Mouse (Mus musculus): ENCODE results near the gene Cap2.
A peak's percentile ranks its signal among the peaks of the same experiment; 100 is the strongest.

The Cap2 gene

DNA sequence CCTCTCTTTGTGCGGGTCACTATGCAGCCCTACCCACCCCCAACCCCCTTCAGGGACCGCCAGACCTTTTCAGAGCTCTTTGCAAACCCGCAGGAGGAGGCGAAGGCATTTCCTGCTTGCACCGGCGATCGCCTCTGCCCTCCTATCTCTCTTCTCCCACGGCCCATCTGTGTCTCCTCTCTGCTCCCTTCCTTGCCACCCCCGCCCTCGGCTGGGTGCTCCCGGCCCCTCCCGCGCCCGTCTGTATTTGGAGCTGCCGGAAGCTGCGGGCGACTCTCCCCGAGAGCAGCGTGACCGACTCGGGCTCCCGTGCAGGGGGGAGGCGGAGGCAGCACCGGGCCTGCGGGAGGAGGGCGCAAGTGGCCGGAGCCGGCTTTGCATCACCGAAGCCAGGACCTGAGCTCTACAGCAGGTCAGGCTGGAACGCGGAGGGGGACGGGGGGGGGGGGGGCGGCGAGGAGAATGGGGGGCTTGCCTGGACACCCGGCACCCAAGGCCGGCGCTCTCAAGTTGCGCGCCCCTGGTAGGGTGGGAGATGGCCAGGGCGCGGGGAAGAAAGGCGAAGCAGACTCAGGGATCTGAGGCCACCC, at the start of gene Cap2:
Gene Cap2 (plus strand): TSS at position 49 of the 590 bp plus-strand sequence.
- DNase-seq (ENCODE audit: low read depth, low spot score) = peak; percentile 37

GRCm38 (mm10) chr13:46459546-46459945, 42.1 kb upstream of the Cap2 start:
- no peak for DNase-seq (ENCODE audit: low read depth, low spot score)

- no peak for DNase-seq (ENCODE audit: low read depth, low spot score)
Observed at GRCm38 (mm10) chr13:46462280-46462679, 39.4 kb upstream of the Cap2 start.

DNA sequence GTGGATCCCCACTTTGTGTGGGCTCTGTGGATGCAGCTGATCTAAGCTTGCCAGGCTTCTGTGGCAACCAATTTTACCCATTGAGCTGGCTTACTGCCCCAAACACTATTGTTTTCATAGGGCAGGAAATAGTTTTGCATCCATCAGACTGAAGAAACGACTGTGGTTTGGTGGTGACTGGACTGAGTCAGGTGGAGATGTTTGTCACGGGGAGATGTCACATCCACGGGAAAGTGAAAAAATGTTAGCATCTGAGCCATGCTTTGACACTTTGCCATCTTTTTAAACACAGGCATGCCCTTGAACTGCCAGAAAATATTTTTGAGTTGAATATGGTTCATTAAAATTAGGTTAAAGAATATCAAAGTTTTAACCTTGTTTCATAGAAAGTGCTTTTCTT, 37.9 kb upstream of the Cap2 start:
- no peak for DNase-seq (ENCODE audit: low read depth, low spot score)

- no peak for DNase-seq (ENCODE audit: low read depth, low spot score)
Observed at GRCm38 (mm10) chr13:46468251-46468650, 33.4 kb upstream of the Cap2 start.

- no peak for DNase-seq (ENCODE audit: low read depth, low spot score)
Observed at GRCm38 (mm10) chr13:46469536-46469935, 32.1 kb upstream of the Cap2 start.

- no peak for DNase-seq (ENCODE audit: low read depth, low spot score)
Observed at GRCm38 (mm10) chr13:46481271-46481670, 20.4 kb upstream of the Cap2 start.

- DNase-seq (ENCODE audit: low read depth, low spot score) = no peak
Observed at GRCm38 (mm10) chr13:46485605-46486004, 16.0 kb upstream of the Cap2 start.

GRCm38 (mm10) chr13:46488166-46488565, 13.5 kb upstream of the Cap2 start:
- no peak for DNase-seq (ENCODE audit: low read depth, low spot score)

DNA sequence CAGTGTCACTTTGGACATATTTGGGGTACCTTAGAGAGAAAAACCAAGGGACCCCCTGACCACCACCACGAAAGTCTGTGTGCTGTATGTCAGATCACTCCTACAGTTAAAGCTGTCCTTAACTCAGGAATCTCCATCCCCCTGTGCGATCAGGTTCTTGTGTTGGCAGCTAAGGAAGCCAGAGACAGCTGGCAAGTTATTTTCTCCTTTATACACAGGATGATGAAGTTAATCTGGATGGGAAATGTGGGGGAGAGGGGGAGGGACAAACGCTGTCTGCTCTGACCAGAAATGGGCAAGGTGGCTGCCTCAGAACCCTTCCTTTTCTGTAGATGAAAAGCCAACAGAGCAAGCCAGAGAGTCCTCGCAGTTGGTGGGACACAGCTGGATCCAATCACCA, 11.0 kb upstream of the Cap2 start:
- no peak for DNase-seq (ENCODE audit: low read depth, low spot score)

DNA sequence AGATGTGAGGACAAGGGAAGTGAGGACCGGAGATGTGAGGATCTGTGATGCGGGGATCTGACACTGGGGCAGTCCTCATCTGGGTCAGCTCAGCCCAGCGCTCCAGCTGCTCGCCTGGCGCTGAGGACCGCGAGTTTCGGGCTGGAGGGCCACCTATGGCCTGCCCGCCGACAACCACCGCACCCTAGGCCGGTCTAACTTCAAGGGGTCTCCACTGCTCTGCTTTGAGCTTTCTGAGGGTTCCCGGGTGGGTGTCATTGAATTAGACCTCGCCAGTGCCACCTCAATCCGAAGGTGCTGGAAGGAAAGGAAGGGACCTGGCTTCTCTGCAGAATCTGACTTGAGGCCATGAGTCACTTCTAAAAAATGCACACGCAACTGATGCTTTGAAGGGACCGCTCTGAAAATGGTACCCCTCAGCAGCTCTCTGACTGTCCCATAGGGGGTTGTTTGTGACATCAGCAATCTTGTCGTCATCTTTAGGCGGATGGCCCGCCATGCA, 793 bp downstream of the Cap2 start:
- peak; percentile 31 for DNase-seq (ENCODE audit: low read depth, low spot score)

DNA sequence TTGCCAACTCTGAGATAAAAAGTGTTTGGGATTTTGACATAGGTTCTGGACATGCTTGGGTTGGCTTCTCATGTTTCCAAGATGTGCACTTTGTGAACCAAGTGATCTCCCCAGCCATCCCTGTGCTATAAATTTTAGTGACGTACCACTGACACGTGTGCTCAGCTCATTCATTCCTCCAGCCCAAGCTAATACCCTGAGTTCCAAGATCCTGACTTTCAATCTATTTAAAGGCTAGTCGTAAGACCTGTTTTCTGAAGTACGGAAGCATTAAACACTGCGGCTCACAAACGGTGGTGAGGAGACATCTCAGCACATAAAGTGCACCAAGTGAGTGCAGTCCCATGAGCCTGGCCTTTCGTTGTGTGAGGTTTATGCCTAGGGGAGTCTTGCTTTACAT, 6.3 kb downstream of the Cap2 start:
- DNase-seq (ENCODE audit: low read depth, low spot score) = no peak

- DNase-seq (ENCODE audit: low read depth, low spot score) = no peak
Observed at GRCm38 (mm10) chr13:46508823-46509222, 7.2 kb downstream of the Cap2 start.

DNA sequence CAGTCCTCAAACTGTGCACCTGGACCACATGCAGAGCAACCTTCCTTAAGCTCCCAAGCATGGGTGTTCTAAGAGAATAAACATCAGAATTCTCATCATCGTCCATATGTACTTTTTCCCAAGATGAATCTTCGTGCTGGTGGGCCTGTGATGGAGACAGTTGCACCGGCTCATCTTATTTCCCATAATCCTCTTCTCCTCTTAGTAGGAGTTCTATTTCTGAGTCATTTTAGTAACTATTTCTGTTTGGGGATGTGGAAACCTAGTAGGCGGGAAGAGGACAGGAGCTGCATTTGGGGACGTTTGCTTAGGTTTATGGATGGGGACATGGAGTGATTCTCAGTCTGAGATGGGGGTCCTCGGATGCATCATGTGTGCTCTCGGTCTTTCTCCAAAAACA, 8.8 kb downstream of the Cap2 start:
- no peak for DNase-seq (ENCODE audit: low read depth, low spot score)

- DNase-seq (ENCODE audit: low read depth, low spot score) = no peak
Observed at GRCm38 (mm10) chr13:46514484-46514883, 12.8 kb downstream of the Cap2 start.

GRCm38 (mm10) chr13:46515120-46515523, 13.5 kb downstream of the Cap2 start:
- DNase-seq (ENCODE audit: low read depth, low spot score) = no peak

DNA sequence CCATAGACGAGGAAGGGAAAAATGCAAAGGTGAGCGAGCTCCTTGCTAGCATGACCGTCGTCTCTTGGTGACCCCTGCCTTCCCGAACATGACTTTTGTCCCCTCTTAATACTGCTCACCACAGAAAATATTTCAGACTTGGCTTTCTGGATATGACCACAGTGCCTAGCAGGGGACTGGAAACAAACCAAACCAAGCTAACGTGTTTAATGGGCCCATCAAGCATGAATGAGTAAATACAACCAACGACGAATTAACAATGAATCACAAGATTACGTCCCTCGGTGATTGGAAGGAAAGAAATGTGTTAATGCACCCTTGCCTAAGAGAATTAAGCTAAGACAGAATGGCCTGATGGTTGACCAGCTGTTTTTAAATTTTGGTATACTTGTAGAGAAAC, 13.9 kb downstream of the Cap2 start:
- no peak for DNase-seq (ENCODE audit: low read depth, low spot score)

DNA sequence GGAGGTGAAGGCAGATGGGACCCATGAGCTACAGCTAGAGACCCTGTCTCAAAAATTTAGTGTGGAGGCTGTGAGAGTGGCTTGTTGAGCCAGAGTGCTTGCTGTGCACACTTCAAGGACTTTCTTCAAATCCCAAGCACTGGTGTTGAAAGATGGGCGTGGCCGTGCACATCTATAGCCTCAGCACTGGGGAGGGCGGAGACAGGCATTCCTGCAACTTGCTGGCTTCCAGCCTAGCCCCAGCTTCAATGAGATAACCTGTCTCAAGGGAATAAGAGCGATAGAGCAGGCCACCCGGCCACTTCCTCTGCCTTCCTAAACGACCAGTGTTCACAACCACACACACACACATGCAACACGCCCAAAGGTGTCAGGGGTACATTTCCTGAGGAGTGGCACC, 14.5 kb downstream of the Cap2 start:
- peak; percentile 71 for DNase-seq (ENCODE audit: low read depth, low spot score)

GRCm38 (mm10) chr13:46517211-46517685, 15.6 kb downstream of the Cap2 start:
- no peak for DNase-seq (ENCODE audit: low read depth, low spot score)

DNA sequence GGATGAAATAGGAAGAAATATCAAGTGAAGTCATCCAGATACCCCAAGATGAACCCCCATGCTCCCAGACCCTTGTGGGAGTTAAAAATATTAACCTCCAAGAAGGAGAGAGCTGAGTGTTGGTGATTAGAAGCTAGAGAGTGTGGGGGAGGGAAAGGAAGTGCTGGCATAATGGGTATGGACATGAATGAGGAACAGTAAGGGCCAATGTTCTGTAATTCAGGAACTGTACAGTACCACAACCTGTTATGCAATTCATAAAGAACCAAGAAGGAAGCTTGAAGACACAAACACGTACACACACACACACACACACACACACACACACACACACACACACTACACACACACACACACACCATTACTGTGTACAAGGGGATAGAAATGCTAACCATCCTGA, 19.8 kb downstream of the Cap2 start:
- no peak for DNase-seq (ENCODE audit: low read depth, low spot score)

- no peak for DNase-seq (ENCODE audit: low read depth, low spot score)
Observed at GRCm38 (mm10) chr13:46522798-46523197, 21.1 kb downstream of the Cap2 start.

GRCm38 (mm10) chr13:46523235-46523634, 21.6 kb downstream of the Cap2 start:
- no peak for DNase-seq (ENCODE audit: low read depth, low spot score)

DNA sequence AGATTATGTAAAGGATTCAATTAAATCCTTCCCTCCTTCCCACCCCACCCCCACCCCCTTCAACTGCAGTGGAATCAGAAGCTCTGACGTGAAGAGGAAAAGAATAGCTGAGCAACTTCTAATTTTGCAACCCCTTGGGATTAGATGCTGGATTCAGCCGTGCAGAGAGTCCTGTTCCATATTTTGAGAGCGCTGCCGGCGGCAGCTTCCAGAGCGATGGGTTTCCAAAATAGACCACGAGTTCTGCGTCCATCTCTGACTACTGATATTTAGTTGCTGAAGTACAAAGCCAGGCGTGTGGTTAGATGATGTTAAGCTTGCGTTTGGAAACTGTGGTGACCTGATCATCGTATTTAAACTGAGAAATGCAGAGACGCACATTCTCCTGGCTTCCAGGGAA, 22.1 kb downstream of the Cap2 start:
- no peak for DNase-seq (ENCODE audit: low read depth, low spot score)

All from R1 (cell line).